Mouse (Mus musculus) embryonic facial prominence, embryonic 11.5 days (tissue): Measurements from ENCODE around the gene Snx14. TPM values are rescaled to one million over a fixed set of nuclear protein-coding genes. Genes with fewer than 3 reads are reported as not detected.

Experiments
- ATAC-seq: fragments of 200-750 bp; cut with Nextera tagmentation; replicated peaks from 2 replicates; pipeline ENCODE4 v1.8.0; 2017; ENCODE audit warnings: low read depth; ENCODE audit not compliant: insufficient number of reproducible peaks, low FRiP score, low TSS enrichment
- DNase-seq: peaks from one replicate; pipeline ENCODE4 v3.0.0-alpha.2; 2015; ENCODE audit warnings: low spot score
- H3K27ac ChIP-seq: fragments of 300-500 bp; sonication (generic); replicated peaks from 2 replicates; pipeline ENCODE4 v1.5.1; 2014; ENCODE audit warnings: mild to moderate bottlenecking, low read depth, low read length, control low read depth
- H3K27me3 ChIP-seq: fragments of 300-500 bp; sonication (generic); 2 replicates; pipeline ENCODE4 v1.6.1; 2014; ENCODE audit warnings: mild to moderate bottlenecking, low read length, moderate library complexity, mixed read lengths; ENCODE audit not compliant: control insufficient read depth, insufficient read depth
- H3K36me3 ChIP-seq: fragments of 300-500 bp; sonication (generic); replicated peaks from 2 replicates; pipeline ENCODE4 v1.6.1; 2014; ENCODE audit warnings: low read depth, mild to moderate bottlenecking, low read length, moderate library complexity, mixed read lengths; ENCODE audit not compliant: control insufficient read depth, insufficient read depth
- H3K4me1 ChIP-seq: fragments of 300-500 bp; sonication (generic); 2 replicates; pipeline ENCODE4 v1.6.1; 2014; ENCODE audit warnings: low read length, mixed read lengths; ENCODE audit not compliant: control insufficient read depth, insufficient read depth
- H3K4me2 ChIP-seq: fragments of 300-500 bp; sonication (generic); 2 replicates; pipeline ENCODE4 v1.6.1; 2014; ENCODE audit warnings: low read depth, mild to moderate bottlenecking, control low read depth, low read length, moderate library complexity
- H3K4me3 ChIP-seq: fragments of 300-500 bp; sonication (generic); 2 replicates; pipeline ENCODE4 v1.5.1; 2014; ENCODE audit warnings: low read depth, low read length, control low read depth
- H3K9ac ChIP-seq: fragments of 300-500 bp; sonication (generic); replicated peaks from 2 replicates; pipeline ENCODE4 v1.6.1; 2014; ENCODE audit warnings: mild to moderate bottlenecking, control low read depth, low read length
- H3K9me3 ChIP-seq: fragments of 300-500 bp; sonication (generic); replicated peaks from 2 replicates; pipeline ENCODE4 v1.6.1; 2016; ENCODE audit warnings: mild to moderate bottlenecking, low read length, inconsistent platforms, mixed read lengths; ENCODE audit not compliant: control insufficient read depth
- WGBS: fragments of 180-500 bp; shearing (Covaris S2); extraction: QIAGEN DNeasy Blood & Tissue Kit; methylation state at CpG from one replicate; pipeline ENCODE4 v1.1.7; 2014; 5-methylcytosine and 5-hydroxymethylcytosine counted together
- polyA plus RNA-seq: library from polyadenylated mRNA; unstranded; fragments of >200 nt; fragmentation: Nextera tagmentation; extraction: Ambion mirVana; gene quantifications from 2 replicates; pipeline ENCODE4 v1.2.1, GENCODE M21; 2014

Gene Snx14
- polyA plus RNA-seq, 1 experiment from 2014 or later: 21.1 TPM

DNA sequence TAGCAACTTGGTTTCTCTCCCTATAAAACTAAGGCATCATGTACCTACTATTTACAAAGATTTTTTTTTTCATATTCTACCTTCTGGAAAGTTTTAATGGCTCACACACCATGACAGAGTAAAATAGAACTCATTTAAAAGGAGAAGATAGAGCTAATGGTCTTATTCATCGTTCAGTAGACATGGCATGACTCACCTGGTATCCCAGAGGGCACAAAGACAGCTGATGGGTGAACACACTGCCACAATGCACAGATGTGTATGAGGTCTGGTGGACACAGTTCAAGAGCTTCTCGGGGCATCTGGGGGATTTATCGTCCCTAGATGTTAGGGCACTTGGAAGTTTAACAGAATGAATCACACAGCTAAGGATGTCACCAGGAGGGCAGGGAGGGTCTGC, 97.9 kb downstream of the Snx14 start:
- no peak overlapping the region for H3K27ac ChIP-seq
- H3K4me3 ChIP-seq: no peak overlapping the region
- no peaks in the 10 kb centered on the region for H3K4me1 ChIP-seq
- WGBS: 83% methylated on average over 3 of the region's 3 CpGs
- ATAC-seq (no peak), DNase-seq (no peak)
- no peaks in the 10 kb centered on the region for H3K36me3 ChIP-seq
- H3K9ac ChIP-seq: no peak overlapping the region
- H3K4me2 ChIP-seq: no peak overlapping the region
- no peaks in the 10 kb centered on the region for H3K27me3 ChIP-seq
- no peaks in the 10 kb centered on the region for H3K9me3 ChIP-seq

DNA sequence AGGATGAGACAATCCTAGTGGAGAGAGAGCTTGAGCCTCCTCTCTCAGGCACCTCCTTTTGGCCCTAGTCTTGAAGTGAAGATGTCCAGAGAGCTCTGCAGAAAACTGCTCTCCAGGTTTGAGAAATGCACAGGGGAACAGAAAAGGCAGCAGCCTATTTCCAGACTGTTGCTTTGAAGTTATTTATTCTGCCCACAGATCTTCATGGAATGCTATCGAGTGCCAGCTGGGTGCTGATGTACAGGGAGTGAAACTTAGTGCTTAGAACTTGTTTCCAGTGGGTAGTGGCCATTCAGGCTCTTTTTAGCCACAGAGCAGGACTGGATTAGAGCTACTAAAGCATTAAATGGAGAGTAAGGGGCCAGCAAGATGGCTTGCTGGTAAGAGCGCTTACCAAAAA, 102.9 kb downstream of the Snx14 start:
- 79% methylated on average over 1 of the region's 2 CpGs for WGBS
- Histone ChIP-seq H3K36me3 (no peaks in the 10 kb centered on the region), H3K27me3 (no peaks in the 10 kb centered on the region), H3K4me2 (no peak overlapping the region), H3K27ac (no peak overlapping the region), H3K9me3 (no peaks in the 10 kb centered on the region), H3K4me3 (no peak overlapping the region), H3K4me1 (no peaks in the 10 kb centered on the region), H3K9ac (no peak overlapping the region)
- no peak for ATAC-seq
- DNase-seq: no peak

DNA sequence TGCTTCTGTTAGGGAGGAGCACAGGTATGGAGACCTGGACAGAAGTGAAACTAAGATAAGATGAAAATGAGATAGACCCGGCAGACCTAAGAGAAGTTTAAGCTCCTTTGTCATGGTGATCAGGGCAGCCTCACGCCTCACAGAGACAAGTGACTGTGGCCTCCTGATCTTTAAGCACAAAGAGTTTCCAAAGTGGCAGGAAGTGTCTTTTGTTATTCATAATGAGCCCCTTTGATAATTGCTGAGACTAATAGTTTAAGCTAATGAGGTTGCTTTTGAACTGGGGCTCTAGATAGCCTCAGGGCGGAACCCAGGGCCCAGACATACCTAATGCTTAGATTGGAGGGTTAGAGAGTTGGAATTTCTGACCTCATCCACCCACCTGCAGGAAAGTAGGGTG, 106.3 kb downstream of the Snx14 start:
- Histone ChIP-seq H3K9ac (no peak overlapping the region), H3K36me3 (no peaks in the 10 kb centered on the region), H3K27me3 (peaks cover 6% of the 10 kb centered on the region), H3K27ac (no peak overlapping the region), H3K4me3 (no peak overlapping the region), H3K9me3 (no peaks in the 10 kb centered on the region), H3K4me1 (no peaks in the 10 kb centered on the region), H3K4me2 (no peak overlapping the region)
- DNase-seq: no peak
- no peak for ATAC-seq
- 20% methylated on average over 3 of the region's 3 CpGs for WGBS

DNA sequence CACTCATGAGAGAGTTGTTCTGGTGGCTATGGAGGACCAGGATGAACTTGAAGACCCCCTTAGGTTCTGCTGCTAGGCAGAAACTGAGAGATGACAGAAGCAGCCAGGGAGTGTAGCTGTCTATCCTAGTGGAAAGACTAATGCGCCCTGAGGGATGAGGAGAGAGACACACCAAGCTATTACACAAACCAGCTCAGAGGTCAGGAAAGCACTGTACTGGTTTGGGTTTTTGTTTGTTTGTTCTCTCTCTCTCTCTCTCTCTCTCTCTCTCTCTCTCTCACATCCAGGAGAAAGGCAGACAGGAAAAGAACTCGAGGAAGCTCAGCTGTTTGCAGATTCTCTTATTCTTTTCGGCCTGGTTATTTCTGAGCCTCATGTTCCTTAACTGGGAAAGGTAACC, 108.4 kb downstream of the Snx14 start:
- 50% methylated on average over 3 of the region's 3 CpGs for WGBS
- no peaks in the 10 kb centered on the region for H3K36me3 ChIP-seq
- H3K4me3 ChIP-seq: no peak overlapping the region
- H3K9ac ChIP-seq: no peak overlapping the region
- no peaks in the 10 kb centered on the region for H3K4me1 ChIP-seq
- no peak overlapping the region for H3K4me2 ChIP-seq
- no peaks in the 10 kb centered on the region for H3K9me3 ChIP-seq
- ATAC-seq (no peak), DNase-seq (no peak)
- H3K27ac ChIP-seq: no peak overlapping the region
- H3K27me3 ChIP-seq: peaks cover 6% of the 10 kb centered on the region

DNA sequence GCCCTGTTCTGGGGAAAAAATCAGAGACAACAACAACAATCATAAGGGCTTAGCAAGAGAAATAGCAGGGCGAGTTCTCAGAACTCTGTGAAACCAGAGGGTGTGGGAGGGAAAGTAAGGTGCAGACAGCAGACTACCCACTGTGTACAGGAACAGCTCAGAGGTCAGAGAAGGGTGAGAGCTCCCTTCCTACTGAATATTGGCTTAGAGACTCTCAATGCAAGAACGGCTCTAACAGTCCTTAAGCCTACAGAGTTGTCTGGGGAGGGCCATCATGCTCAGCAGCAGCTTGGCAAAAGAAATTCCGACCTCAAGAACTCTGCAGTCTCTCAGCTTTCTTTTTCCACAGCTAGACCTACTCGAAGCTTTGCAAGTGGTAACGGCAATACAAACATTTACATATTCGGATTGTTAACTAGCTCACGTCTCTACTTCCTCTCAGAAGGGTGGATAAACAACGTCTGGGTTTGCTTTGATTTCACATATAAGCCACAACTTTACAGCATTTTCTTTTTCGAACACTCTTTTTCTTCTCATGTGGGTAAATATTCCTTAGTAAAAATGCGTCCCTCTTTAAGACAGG, 109.5 kb downstream of the Snx14 start:
- no peak for ATAC-seq

DNA sequence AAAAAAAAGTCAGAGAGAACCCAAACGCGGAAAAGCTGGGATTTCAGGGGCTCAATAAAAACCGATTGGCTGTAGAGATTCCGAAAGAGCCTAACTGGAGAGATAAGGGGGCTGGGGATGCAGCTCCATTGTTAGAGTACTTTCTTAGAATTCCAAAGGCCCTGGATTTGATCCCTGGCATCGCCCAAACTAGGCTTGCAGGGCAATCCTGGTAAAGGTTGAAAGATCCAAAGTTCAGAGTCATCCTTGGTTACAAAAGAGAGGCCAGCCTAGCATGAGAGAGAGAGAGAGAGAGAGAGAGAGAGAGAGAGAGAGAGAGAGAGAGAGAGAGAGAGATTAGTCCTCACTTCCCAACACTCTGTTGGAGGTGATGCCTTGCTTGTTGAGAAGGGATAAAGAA, 110.1 kb downstream of the Snx14 start:
- peaks cover 6% of the 10 kb centered on the region for H3K27me3 ChIP-seq
- WGBS: 17% methylated on average over 5 of the region's 5 CpGs
- no peak for ATAC-seq

More for the DNA sequence above, 109.5 kb downstream of the Snx14 start:
- Histone ChIP-seq H3K9me3 (no peaks in the 10 kb centered on the region), H3K27ac (no peak overlapping the region), H3K9ac (no peak overlapping the region), H3K4me2 (no peak overlapping the region), H3K4me1 (no peaks in the 10 kb centered on the region), H3K27me3 (peaks cover 6% of the 10 kb centered on the region), H3K36me3 (no peaks in the 10 kb centered on the region), H3K4me3 (no peak overlapping the region)
- WGBS: 40% methylated on average over 10 of the region's 10 CpGs
- DNase-seq: no peak

DNA sequence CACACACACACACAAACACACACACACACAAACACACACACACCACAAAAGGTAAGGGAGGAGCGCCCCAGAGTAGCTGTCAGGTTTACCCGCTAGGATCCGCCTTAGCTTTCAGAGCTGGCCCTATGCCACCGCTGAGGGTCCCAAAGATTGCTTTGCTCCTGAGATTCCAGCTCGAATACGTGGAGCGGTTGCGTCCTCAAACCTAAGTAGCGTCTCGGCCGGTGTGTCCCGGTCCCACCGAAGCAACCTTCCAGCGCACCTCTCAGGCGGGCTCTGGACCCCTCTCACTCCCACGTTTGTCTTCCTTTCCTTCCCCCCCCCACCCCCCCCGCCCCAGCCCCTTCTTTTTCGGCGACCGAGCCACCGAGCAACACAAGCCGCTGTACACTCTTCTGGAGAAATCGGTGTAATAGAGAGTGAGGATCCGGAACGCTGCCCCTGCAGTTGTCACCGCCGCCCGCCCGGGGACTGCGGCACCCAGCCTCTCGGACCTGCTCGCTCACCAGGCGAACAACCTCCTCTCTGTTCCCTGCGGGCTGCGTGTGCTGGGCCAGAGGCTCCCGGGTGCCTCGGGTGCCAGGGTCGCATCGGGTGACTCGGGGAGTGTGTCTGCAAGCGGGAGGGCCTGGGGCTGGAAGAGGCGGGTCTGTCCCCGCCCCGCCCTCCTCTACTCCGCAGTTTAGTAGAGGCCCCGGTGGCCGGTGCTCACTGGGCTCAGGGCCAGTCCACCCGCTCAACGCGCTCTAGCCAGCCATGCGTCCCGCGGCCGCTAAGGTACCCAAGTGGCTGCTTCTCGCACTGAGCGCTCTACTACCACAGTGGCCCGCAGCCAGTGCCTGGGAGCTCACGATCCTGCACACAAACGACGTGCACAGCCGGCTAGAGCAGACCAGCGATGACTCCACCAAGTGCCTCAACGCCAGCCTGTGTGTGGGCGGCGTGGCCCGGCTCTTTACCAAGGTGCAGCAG, 111.5 kb downstream of the Snx14 start, which contains the start of gene Nt5e:
TSS of gene Nt5e (plus strand) at position 268 of the 972 bp plus-strand sequence.
- WGBS: under 1% methylated on average over 61 of the region's 66 CpGs
- ATAC-seq: peak; percentile 92
- peak; percentile 75 for DNase-seq
- H3K27ac ChIP-seq: no peak within 1 kb of the TSS
- H3K27me3 ChIP-seq: peaks cover 6% of the 10 kb centered on the region
- no peaks in the 10 kb centered on the region for H3K36me3 ChIP-seq
- no peaks in the 10 kb centered on the region for H3K9me3 ChIP-seq
- peak within 1 kb of the TSS; percentile 56 for H3K9ac ChIP-seq
- peak within 1 kb of the TSS; percentile 54 for H3K4me3 ChIP-seq
- H3K4me1 ChIP-seq: no peaks in the 10 kb centered on the region
- H3K4me2 ChIP-seq: peak within 1 kb of the TSS; percentile 97

More for the DNA sequence above, 110.1 kb downstream of the Snx14 start:
- no peaks in the 10 kb centered on the region for H3K36me3 ChIP-seq
- no peak overlapping the region for H3K4me3 ChIP-seq
- no peak overlapping the region for H3K9ac ChIP-seq
- no peak overlapping the region for H3K27ac ChIP-seq
- H3K4me1 ChIP-seq: no peaks in the 10 kb centered on the region
- H3K4me2 ChIP-seq: no peak overlapping the region
- no peak for DNase-seq
- H3K9me3 ChIP-seq: no peaks in the 10 kb centered on the region
